Mouse (Mus musculus): ENCODE measurements around the gene Lenep. TPM values are rescaled to one million over a fixed set of nuclear protein-coding genes. Genes with fewer than 3 reads are reported as not detected.

Gene Lenep
- total RNA-seq, 2 experiments from 2014 or later = not detected

- intact Hi-C loops (cut with DNase I) = loop anchor here (5.0 kb wide), 1 partner anchor 92 kb away; no protein-coding TSS in a partner anchor
- DNase-seq (ENCODE audit: extremely low spot score in 1 of 2, low spot score in 2 of 2) = peak; percentile 51 to 91
These were observed 7.7 kb downstream of the Lenep start for GRCm38 (mm10) chr3:89394894-89395256.

- intact Hi-C loops (cut with DNase I) = no loop called here
- peak; percentile 48 to 86 for DNase-seq (ENCODE audit: extremely low spot score in 1 of 2, low spot score in 2 of 2)
These were observed 8.3 kb downstream of the Lenep start, which contains the start of gene Zbtb7b for GRCm38 (mm10) chr3:89394006-89394893. Zbtb7b (minus strand) TSS chr3:89394776.

GRCm38 (mm10) chr3:89393605-89394004, 9.0 kb downstream of the Lenep start:
- peak; percentile 97 to 99 for DNase-seq (ENCODE audit: extremely low spot score in 1 of 2, low spot score in 2 of 2)
- intact Hi-C loops (cut with DNase I) = no loop called here

DNA sequence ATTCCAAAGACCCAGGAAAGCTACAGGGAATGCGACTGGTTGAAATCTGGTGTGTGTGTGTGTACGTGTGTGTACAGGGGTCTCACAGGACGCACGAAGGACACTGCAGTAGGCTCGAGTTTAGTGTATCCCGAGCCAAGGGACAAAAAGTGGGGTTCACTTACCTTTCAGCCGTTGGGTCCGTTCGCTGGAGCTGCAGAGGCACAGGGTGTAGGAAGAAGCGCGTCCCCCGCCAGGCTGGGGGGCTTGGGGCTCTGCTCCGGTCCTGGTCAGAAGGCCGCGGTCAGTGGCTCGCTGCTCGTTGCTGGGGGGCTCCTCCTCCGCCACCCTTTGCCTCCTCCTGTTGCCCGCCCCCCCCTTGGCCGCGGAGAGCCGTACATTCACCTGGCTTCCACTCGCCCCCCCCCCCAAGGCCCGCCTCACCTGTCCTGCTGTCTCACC, 9.7 kb downstream of the Lenep start:
- peak in 1 of 2 experiments; percentile 65 for DNase-seq (ENCODE audit: extremely low spot score in 1 of 2, low spot score in 2 of 2)
- intact Hi-C loops (cut with DNase I) = no loop called here

GRCm38 (mm10) chr3:89391663-89392511, 10.7 kb downstream of the Lenep start:
- intact Hi-C loops (cut with DNase I) = no loop called here
- DNase-seq (ENCODE audit: extremely low spot score in 1 of 2, low spot score in 2 of 2) = peak in 1 of 2 experiments; percentile 80

DNA sequence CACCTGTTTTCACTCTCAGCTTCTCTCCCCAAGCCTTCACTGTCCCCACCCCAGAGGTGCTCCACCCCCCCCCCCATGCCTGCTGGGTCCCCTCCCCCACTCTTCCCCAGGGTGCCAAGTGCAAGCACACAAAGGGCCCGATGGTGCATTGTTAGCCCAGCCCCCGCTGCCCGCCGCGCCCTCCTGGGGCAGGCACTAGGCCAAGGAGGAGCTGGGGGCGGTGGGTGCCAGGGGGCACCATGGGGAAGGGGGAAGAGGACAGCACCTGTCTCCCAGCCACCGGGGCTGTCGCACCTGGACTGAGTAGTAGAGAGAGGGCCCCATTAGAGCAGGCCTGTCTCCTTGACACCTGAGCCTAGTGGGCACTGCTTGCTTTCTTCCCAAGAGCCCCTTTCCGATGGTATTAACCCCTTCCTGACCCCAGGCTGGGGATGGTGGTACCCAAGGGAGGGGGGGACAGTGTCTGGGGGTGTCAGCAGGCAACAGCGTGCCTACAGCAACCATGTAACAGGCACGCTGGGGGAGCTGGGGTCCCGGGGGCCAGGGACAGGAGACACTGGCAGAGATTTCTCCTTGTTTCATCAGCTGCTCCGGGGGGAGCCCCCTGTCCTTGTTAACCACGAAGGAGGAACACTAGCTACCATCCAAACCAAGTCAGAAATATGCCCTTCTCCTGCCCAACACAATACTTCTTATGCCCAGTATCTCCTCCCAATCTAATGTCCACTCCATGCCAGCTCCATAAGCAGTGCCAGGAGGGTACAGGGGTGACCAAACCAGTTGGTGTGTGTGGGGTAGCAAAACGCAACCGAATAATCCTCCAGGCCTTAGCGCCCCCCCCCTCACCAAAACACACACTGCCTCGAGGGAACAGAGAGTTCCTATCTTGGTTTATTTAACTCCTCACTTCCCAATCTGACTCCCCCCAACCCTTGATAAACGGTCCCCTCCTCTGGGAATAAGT, 11.6 kb downstream of the Lenep start:
- DNase-seq (ENCODE audit: extremely low spot score in 1 of 2, low spot score in 2 of 2) = peak in 1 of 2 experiments; percentile 62

GRCm38 (mm10) chr3:89390111-89390515, 12.5 kb downstream of the Lenep start:
- intact Hi-C loops (cut with DNase I) = no loop called here
- DNase-seq (ENCODE audit: extremely low spot score in 1 of 2, low spot score in 2 of 2) = no peak

More for the DNA sequence above, 11.6 kb downstream of the Lenep start:
- intact Hi-C loops (cut with DNase I) = no loop called here

DNA sequence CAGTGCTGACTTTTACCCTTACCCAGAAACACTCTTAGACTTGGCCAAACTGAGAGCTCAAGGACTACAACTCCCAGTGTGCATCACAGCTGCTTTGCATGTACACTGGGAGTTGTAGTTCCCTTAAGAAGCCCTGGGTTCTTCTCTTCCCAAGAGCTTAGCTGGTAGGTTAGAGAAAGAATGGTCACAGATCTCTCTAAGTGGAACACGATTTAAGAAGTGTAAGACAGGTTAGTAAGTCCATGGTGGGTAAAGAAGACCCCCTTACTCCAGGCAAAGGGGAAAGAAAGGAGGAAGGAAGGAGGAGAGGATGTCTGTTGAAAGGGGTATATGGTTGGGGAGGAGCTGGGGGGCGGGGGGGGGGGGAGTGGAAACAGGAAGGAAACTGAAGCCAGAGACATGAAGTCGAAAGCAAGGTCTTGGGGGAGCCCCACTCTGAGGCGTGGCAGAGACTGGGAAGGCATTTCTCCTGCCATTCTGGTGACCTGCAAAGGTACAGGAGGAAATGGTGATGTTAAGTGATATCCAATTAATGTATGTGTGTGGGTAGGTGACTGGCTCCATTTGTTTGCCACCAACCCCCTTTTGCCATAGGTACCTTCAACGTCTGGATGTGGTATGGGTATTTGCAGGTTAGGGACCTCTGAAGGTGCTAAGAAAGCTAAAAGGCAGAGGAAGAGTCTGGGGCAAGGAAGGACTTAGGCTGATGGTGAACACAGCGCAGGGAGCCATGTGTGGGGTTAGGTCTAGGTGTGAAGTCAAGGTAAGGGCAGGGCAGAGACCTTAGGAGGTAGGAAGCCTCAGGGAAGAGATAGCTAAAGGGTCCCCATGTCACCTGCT, 13.5 kb downstream of the Lenep start:
- intact Hi-C loops (cut with DNase I) = no loop called here

DNA sequence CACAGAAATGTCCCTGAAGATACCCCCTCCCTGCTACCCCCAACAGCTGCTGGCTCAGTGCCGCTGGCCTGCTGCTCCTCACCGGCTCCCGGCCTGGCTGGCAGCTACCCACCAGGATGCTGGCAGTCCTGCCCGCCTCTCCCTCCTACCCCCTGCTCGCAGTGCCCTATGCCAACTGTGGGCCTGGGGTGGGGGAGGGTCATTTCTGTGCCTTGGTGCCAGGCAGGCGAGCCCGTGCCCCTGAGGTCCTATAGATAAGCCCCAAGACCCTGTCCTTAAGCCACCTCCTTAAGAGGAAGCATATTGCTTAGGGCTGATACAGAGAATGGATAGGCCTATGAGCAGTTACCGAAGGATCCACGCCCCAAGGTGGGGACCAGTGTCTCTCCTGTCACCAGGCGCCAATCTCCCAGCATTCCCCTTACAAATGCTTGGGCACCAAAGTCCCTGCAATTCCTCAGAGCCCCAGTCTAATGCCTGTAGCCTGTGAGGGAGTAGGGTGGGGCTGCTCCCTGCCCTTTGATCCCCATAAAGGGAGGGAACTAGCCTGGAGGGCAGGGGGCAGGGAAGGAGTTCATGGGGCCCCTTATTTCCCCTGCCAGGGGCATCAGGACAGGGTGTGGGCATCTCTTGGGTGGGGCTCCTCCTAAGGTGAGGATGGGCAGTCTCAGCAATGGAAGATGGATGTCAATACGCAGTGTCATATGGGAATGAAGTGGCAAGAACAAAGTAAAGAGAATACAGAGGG, 14.3 kb downstream of the Lenep start:
- DNase-seq (ENCODE audit: extremely low spot score in 1 of 2, low spot score in 2 of 2) = peak in 1 of 2 experiments; percentile 74
- intact Hi-C loops (cut with DNase I) = no loop called here

More for the DNA sequence above, 13.5 kb downstream of the Lenep start:
- DNase-seq (ENCODE audit: extremely low spot score in 1 of 2, low spot score in 2 of 2) = no peak

DNA sequence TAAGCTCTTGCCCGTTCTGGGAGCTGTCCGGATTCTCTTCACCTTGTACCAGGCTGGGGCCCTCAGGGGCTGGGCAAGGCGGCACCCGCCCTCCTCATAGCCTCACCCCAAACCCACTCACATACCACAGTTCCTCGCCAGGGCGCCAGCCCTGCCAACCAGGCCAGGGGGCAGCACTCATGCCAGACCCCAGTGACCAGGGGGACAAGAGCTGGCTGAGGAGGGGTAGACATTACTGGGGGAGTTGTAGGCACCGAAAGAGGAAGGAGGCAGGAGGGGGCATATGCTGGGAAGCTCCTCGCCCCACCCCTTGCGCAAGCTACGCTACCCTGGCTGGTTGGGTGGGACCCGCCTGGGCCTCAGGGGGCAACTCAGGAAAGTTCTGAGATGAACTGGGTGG, 15.0 kb downstream of the Lenep start:
- intact Hi-C loops (cut with DNase I) = no loop called here
- no peak for DNase-seq (ENCODE audit: extremely low spot score in 1 of 2, low spot score in 2 of 2)

DNA sequence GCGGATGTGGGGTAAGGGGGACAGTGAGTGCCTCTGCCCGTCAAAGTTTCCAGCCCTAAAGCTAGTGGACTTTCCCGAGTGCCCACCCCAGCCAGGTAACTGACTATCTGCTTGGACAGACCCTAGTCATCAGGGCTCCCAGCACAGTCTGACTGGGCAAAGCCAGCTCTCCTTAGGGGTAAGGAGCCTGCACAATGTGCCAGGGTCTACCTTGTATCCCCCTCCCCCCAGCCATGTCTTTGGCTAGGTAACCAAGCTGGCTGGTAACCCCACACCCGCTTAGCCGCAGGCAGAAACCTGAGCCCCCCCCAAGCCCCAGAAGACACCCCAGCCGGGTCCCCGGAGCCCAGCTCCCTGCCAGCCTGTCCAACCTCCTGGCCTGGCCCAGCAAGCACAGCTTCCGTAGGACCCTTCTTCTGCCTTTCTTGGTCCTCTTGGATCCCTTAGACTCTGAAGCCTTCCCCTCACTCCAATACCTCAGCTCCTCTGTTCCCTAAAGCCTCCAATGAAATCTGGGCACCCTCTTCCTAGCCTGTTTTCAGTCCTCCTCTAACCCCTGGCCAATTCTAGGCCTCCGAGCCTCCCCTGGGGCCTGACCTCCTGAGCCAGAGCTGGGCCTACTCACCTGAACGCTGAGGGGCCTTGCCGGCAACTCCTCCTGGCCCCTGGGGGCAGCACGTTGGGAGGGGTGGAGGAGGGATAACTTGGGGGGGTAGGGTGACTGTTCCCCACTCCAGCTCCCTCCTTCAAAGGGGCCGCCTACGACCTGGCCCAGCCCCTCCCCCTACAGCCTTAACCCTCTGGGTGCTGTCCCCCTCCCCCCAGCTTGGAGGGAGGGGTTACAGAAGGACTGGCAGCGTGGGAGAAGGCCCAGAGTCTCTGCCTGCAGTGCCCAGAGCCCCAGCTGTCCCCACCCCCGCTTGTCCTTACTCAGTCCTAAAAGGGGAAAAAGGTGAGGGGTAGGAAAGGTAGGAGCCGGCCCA, 15.9 kb downstream of the Lenep start:
- intact Hi-C loops (cut with DNase I) = no loop called here
- no peak for DNase-seq (ENCODE audit: extremely low spot score in 1 of 2, low spot score in 2 of 2)

DNA sequence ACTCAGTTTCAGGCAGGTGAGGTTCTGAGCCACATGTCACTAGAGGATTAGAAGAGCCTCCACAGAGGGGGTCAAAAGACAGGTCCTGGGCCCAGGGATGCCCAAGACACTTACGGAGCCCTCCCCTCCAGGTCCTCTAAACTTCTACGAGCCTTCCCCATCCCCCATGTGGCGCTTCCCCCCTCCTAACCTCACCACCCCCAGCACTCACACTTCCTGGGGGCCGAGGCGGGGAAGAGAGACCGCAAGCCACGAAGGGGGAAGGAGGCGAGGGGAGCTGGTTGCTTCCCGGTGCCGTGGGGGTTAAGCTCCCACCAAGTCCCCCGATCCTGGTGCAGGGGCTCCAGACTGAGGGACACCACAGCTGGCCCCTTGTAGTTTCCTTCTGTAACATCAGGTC, 17.1 kb downstream of the Lenep start:
- DNase-seq (ENCODE audit: extremely low spot score in 1 of 2, low spot score in 2 of 2) = no peak
- intact Hi-C loops (cut with DNase I) = no loop called here

GRCm38 (mm10) chr3:89384331-89385076, 18.1 kb downstream of the Lenep start:
- intact Hi-C loops (cut with DNase I) = no loop called here
- DNase-seq (ENCODE audit: extremely low spot score in 1 of 2, low spot score in 2 of 2) = no peak

DNA sequence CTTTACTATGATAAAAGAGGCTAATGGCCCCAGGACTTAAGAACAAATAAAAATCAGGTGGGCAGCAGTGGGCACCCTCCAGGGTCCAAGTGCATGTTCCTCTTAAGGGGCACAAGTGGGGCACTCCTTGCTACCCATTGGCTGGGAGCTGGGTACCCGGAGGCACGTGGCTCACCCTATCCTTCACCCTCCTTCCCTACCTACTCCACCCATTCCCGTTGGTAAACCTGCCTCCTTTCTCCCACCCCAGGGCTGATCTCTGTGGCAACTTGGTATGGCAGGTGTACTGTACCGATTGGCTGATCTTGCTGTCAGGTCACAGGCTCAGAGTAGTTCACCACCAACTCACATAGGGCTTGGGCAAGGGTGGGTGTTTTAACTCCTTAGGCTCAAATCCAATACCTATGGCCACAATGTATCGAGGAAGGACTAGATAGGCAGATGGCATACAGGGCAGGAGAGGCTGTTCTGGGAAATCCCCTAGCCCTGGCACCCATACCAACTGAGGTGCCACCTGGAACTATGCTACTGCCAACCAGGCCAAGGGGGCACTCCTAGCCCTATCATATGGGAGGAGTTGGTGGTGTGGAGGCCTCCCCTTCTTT, 18.8 kb downstream of the Lenep start:
- no peak for DNase-seq (ENCODE audit: extremely low spot score in 1 of 2, low spot score in 2 of 2)
- intact Hi-C loops (cut with DNase I) = no loop called here

GRCm38 (mm10) chr3:89382950-89383349, 19.6 kb downstream of the Lenep start:
- no peak for DNase-seq (ENCODE audit: extremely low spot score in 1 of 2, low spot score in 2 of 2)
- intact Hi-C loops (cut with DNase I) = no loop called here
